Mouse (Mus musculus) urinary bladder, postnatal 4 days (tissue): ENCODE data around the gene Rimbp2.

Source experiments
- DNase-seq, 2 experiments: peaks; one replicate each; pipeline ENCODE4 v3.0.0; 2021 to 2022; ENCODE audit warnings: low spot score in 2 of 2

Rimbp2 gene

DNA sequence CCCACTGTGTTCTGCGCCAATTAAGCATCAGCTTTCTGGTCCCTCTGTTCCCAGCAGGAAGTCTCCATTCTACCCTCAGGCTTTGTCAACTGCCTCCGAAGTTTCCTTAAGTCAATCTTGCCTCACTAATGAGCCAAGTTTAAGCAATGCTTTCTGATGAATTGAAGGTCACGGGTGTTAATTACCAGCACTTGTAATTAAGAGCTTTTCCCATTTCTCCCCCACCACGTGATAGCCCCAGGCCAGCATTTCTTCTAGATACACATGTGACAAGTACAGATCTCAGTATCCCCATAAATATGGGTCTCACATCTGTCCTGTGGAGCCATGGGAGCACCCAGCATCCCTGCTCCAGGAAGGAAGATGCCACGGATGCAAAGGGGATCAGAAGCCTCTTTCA lies 20.5 kb downstream of the Rimbp2 start:
- DNase-seq: no peak

DNA sequence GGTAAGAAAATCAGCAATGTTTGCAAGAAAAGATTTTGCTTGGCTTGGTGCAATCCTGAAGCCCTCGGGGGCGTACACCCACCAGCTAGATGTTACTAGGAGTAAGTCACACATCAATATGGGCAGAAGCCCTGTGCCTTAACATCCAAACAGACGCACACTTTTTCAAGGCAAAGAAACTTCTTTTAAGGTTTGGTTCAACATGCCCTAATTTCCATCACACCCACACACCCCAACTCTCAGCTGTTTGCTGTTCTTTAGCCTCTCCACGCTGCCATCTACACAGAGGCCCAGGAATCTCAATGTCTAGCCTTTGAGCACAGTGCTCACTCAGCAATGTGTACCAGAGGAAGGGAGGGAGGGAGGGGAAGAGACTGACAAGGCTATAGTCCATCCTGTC lies 28.2 kb downstream of the Rimbp2 start:
- DNase-seq: no peak

GRCm38 (mm10) chr5:128920112-128920511 lies 33.2 kb downstream of the Rimbp2 start:
- DNase-seq: no peak

GRCm38 (mm10) chr5:128917116-128917959 lies 35.9 kb downstream of the Rimbp2 start:
- DNase-seq: peak; percentile 47 to 80

DNA sequence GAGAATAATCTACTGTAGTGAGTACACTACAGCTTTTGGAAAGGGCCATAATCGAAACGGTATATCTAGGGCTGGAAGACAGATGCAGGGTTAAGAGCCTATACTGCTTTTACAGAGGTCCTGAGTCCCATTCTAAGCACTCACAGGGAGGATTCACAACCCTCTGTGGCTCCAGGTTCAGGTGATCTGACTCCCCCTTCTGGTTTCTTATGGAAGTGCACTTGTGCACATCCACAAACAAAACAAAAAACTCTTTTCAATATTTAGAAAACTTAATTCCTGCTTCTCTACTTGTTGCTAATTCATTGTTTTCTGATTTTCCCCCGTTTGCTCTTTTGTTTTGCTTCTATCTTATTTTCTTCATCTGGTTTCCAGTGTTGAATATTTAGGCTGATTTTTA lies 39.5 kb downstream of the Rimbp2 start:
- no peak for DNase-seq

GRCm38 (mm10) chr5:128912374-128912773 lies 40.9 kb downstream of the Rimbp2 start:
- no peak for DNase-seq

- no peak for DNase-seq
Measured at GRCm38 (mm10) chr5:128911593-128911992, 41.7 kb downstream of the Rimbp2 start.

DNA sequence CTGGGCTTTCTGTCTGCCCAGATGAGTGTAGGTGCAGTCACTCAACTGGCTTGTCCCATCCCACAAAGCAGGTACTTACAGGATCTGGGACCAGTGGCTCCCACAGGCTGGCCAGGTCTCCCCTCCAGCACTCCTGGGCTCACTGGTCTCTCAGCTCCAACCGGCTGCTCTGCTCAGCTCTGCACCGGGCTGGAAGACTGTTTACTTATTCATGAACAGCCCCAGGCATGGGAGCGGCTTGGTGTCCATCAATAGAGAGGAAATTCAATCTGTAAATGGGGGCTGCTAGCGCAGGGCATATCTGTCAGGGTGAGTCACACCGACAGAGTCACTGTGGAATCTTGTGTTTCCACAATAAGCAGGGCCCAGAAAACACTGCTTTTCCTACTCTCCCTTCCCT lies 49.2 kb downstream of the Rimbp2 start:
- no peak for DNase-seq

DNA sequence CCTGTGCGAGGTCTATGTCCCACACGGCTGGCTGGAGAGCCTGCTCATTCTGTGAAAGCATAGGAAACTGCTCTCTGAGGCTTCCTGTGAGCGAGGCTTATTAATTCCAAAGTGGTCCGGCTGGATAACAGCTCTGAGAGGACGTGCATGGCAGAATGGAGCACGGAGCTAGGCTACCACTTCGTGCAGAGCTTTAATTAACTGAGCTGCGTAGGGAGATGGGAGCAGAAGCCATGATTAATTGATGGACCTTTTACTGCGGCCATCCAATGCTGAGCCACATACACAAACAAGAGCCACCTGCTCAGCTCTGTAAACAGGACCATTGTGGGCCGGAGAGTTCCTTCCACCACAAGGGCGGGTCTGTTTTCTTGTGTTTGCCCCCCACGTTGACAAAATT lies 50.2 kb downstream of the Rimbp2 start:
- DNase-seq: no peak

- DNase-seq: no peak
Measured at GRCm38 (mm10) chr5:128899971-128900370, 53.3 kb downstream of the Rimbp2 start.

GRCm38 (mm10) chr5:128894921-128895320 lies 58.4 kb downstream of the Rimbp2 start:
- DNase-seq: no peak

DNA sequence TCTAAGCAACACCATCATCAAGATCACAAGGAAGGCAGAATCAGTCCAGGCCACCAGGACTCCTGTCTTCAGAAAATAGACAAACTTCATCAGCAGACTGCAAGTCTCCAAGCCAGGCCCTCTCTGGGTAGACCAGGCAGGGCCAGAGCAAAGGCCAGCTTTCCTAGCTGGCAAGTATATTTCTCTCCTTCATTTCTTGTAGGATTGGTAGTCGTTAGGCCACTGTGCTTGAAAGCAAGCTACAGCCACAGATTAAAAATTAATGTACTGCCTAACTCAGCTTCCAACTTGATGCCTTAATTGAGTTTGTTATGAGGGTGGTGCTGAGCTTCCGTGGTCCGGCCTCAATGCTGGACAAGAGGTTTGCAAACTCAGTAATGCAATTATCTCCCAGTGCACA lies 65.7 kb downstream of the Rimbp2 start:
- no peak for DNase-seq

DNA sequence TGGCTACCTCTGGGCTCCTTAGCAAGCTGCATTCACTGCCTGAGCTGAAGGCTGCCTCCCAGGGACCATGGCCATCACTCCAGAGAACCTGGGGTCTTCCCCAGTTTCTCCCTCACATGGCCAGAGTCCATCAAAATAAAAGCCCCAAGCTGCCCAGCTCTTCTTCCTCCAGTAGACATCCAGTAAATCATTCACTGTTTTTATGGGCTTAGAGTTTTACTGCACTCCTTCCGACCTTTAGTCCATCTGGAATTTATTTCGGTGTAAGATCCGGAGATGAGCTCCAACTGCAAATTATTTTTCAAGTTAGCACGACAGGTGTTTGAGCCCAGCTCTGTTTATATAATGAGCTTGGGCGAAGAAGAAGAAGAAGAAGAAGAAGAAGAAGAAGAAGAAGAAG lies 69.0 kb downstream of the Rimbp2 start:
- no peak for DNase-seq

GRCm38 (mm10) chr5:128879092-128879491 lies 74.2 kb downstream of the Rimbp2 start:
- DNase-seq: no peak

- no peak for DNase-seq
Measured at GRCm38 (mm10) chr5:128877425-128878035, 75.8 kb downstream of the Rimbp2 start.

DNA sequence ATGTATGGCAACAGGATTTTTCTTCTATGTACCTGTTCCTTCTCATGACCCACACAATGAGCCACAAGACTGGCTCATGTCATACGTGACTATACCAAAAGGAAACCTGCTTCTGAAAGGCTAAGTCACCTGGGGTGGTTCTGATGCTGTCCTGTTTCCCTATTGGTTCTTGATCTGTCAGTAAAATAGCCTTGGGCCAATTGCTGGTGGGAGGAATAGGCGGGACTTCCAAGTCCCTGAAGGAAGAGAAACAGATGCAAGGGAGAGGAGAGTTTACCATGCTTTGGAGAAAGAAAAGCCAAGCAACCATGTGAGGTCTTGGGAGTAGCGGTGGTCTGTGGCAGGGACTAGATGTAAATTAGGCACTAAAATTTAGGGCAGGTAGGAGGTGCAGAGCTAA lies 81.6 kb downstream of the Rimbp2 start:
- no peak for DNase-seq

DNA sequence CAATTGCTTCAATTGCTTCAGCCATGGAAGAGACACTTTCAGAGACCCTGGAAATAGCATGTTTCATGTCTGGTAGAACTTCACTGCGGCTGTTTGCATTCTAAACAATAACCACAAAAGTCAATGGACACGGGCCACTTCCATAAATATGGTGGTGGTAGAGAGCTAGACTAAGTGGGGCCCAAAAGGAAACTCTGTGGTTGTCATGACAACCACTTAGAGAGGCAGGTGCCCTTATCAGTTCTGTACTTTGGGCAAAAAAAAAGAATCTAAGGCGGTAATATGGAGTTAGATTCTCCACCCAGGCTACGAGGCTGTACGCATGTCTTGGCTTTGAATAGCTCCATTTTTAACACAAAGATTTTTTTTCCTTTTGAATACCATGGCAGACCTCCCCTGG lies 86.5 kb downstream of the Rimbp2 start:
- DNase-seq: no peak

DNA sequence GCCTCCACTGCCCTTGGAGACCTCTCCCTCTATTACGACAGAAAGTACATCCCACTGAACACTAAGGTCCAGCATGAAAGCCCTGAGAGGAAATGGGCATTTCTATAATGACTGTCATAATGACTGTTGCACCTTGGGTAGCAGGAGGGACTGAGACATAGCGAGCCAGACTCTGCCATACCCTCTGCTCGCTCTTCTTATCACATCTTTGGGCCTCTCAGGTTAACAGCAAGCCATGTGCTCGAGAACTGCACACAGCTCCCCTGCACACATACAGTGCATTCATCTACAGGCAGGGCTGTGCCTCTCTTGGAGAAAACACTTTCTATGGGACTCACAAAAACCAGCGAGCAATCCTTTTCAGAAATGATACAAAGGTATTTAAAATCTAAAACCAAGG lies 87.0 kb downstream of the Rimbp2 start:
- DNase-seq: no peak

GRCm38 (mm10) chr5:128863497-128863896 lies 89.8 kb downstream of the Rimbp2 start:
- DNase-seq: no peak

DNA sequence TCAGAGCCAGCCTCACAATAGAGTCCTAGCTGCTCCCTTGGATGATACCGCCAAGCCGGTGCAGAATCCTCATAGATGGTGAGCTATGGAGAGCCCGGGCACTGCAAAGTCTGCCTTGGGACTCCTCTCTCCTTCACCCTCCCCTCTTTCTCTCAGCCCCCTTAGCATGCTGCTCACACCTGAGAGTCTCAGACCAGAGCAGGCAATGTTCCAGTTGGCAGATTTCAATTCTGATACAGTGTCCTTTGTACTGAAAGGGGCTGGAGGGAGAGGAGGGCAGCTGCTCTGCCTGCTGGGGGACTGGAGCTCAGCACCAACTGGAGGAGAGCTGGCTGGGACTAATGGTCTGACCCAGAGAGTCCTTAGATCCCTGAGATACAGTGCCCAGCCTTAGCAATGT lies 92.4 kb downstream of the Rimbp2 start:
- DNase-seq: no peak

- DNase-seq: no peak
Measured at GRCm38 (mm10) chr5:128852791-128853190, 100.5 kb downstream of the Rimbp2 start.

DNA sequence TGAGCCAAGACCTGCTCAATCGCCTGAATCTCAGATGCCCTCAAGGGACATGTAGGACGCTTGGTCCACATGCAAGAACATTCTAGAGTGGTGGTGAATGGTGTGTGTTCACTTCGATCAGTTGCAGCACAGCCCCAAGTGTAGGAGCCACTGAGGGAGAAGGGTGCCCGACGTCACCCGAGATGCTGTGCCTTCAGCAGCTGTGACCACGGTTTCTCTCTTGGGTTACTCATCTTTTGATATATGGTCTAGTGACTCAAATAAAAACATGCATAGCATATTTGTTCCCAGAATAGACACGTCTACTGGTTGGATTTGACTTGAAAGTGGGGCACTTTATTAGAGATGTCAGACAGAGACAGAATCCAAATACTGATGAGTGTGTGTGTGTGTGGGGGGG lies 105.5 kb downstream of the Rimbp2 start:
- no peak for DNase-seq

- no peak for DNase-seq
Measured at GRCm38 (mm10) chr5:128846433-128847040, 106.7 kb downstream of the Rimbp2 start.
